Mouse (Mus musculus) gastrocnemius, postnatal 25 days (tissue): ENCODE measurements around the gene Pkp3. TPM values are rescaled to one million over a fixed set of nuclear protein-coding genes. Genes with fewer than 3 reads are reported as not detected.

Experiments
- total RNA-seq, 2 experiments: library from RNA; stranded (reverse); gene quantifications; 1 replicate in 1 of 2; 2 replicates in 1 of 2; pipeline ENCODE4 v1.2.3; 2021

The Pkp3 gene
- total RNA-seq, 2 experiments from 2014 or later, result 0.29 TPM; not detected in 1

Other genes with a start within 250 kb of the Pkp3 start
- gene Urah, start 243.2 kb upstream of the Pkp3 start, total RNA-seq, result not detected
- not detected for gene Scgb1c1, start 232.7 kb upstream of the Pkp3 start, total RNA-seq
- gene Odf3, start 230.4 kb upstream of the Pkp3 start, total RNA-seq, result not detected
- gene Gm45785, start 221.9 kb upstream of the Pkp3 start, total RNA-seq, result not detected
- gene Ric8a, start 221.3 kb upstream of the Pkp3 start, total RNA-seq, result 10 to 100 TPM; 13.5 to 14.0 TPM
- gene Bet1l, start 220.6 kb upstream of the Pkp3 start, total RNA-seq, result 10 to 100 TPM in 1 of 2 experiments, 1 to 10 TPM in 1; 7.7 to 10.6 TPM
- gene Psmd13, start 196.2 kb upstream of the Pkp3 start, total RNA-seq, result 10 to 100 TPM; 79.5 to 88.7 TPM
- 10 to 100 TPM; 25.4 to 26.6 TPM for gene Sirt3, start 195.9 kb upstream of the Pkp3 start, total RNA-seq
- 1,000 to 10,000 TPM; 1,696 to 1,975 TPM for gene Cox8b, start 177.8 kb upstream of the Pkp3 start, total RNA-seq
- not detected for gene Nlrp6, start 157.3 kb upstream of the Pkp3 start, total RNA-seq
- gene Pgghg, start 136.8 kb upstream of the Pkp3 start, total RNA-seq, result 1 to 10 TPM; 4.3 to 4.6 TPM
- under 1 TPM in 1 of 2 experiments, not detected in 1; 0.64 TPM for gene Ifitm5, start 127.9 kb upstream of the Pkp3 start, total RNA-seq
- not detected for gene Gm45717, start 122.3 kb upstream of the Pkp3 start, total RNA-seq
- gene Ifitm2, start 122.2 kb upstream of the Pkp3 start, total RNA-seq, result 10 to 100 TPM; 54.0 to 75.5 TPM
- gene Ifitm1, start 111.0 kb upstream of the Pkp3 start, total RNA-seq, result under 1 TPM; 0.43 to 0.54 TPM
- 10 to 100 TPM; 34.4 to 52.1 TPM for gene Ifitm3, start 67.4 kb upstream of the Pkp3 start, total RNA-seq
- not detected for gene Ifitm6, start 60.3 kb upstream of the Pkp3 start, total RNA-seq
- gene Gm17387, start 49.1 kb upstream of the Pkp3 start, total RNA-seq, result not detected
- not detected for gene B4galnt4, start 17.1 kb upstream of the Pkp3 start, total RNA-seq
- 1 to 10 TPM; 1.4 to 2.4 TPM for gene Sigirr, start 22.4 kb downstream of the Pkp3 start, total RNA-seq
- gene Ano9, start 39.6 kb downstream of the Pkp3 start, total RNA-seq, result not detected
- gene Ptdss2, start 44.2 kb downstream of the Pkp3 start, total RNA-seq, result 10 to 100 TPM; 18.7 to 25.6 TPM
- 10 to 100 TPM; 38.8 to 51.5 TPM for gene Rnh1, start 94.6 kb downstream of the Pkp3 start, total RNA-seq
- 100 to 1,000 TPM; 150 TPM for gene Hras, start 115.8 kb downstream of the Pkp3 start, total RNA-seq
- 1 to 10 TPM; 1.4 to 2.5 TPM for gene Lrrc56, start 115.9 kb downstream of the Pkp3 start, total RNA-seq
- gene Lmntd2, start 135.9 kb downstream of the Pkp3 start, total RNA-seq, result not detected
- gene Rassf7, start 137.6 kb downstream of the Pkp3 start, total RNA-seq, result 1 to 10 TPM in 1 of 2 experiments, under 1 TPM in 1; 0.38 to 1.1 TPM
- 10 to 100 TPM; 17.3 to 21.4 TPM for gene Phrf1, start 150.6 kb downstream of the Pkp3 start, total RNA-seq
- gene Irf7, start 188.3 kb downstream of the Pkp3 start, total RNA-seq, result 1 to 10 TPM; 1.1 to 1.2 TPM
- under 1 TPM; 0.16 to 0.28 TPM for gene Cdhr5, start 198.6 kb downstream of the Pkp3 start, total RNA-seq
- under 1 TPM in 1 of 2 experiments, not detected in 1; 0.56 TPM for gene Sct, start 200.9 kb downstream of the Pkp3 start, total RNA-seq
- under 1 TPM in 1 of 2 experiments, not detected in 1; 0.23 TPM for gene Drd4, start 213.8 kb downstream of the Pkp3 start, total RNA-seq
- 10 to 100 TPM; 11.2 to 11.7 TPM for gene Deaf1, start 249.5 kb downstream of the Pkp3 start, total RNA-seq
- gene Tmem80, start 249.5 kb downstream of the Pkp3 start, total RNA-seq, result 10 to 100 TPM; 11.0 to 11.5 TPM